Mouse (Mus musculus): Measurements from ENCODE around the gene Gm9736.
A peak's percentile ranks its signal among the peaks of the same experiment; 100 is the strongest.
"Not testable (repeated sequence)": the region's sequence is repeated elsewhere in the genome, so short reads cannot be mapped to it uniquely, and the experiment has no call there.

The Gm9736 gene

DNA sequence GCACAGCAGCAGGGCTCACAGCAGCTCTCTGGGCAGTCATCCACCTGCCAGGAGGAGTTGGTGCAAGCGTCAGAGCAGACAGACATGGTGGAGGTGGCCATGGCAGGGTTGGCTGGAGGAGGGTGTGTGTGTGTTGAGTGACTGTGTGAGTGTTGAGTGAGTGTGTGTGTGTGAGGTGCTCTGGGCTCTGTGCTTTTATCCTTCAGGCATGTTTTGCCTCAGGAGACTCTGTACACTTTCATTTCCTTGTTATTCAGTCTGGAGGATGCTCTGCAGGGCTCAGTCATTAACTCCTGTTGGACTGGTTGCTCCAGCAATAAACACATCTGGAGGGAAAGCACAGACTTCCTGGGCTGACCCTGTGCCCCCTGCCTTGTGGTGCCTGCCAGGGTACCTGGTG lies at the start of gene Gm9736:
TSS of gene Gm9736 (minus strand) at position 101 of the 400 bp plus-strand sequence.
- DNase-seq (ENCODE audit: low read depth, low spot score), result not testable (repeated sequence)

DNA sequence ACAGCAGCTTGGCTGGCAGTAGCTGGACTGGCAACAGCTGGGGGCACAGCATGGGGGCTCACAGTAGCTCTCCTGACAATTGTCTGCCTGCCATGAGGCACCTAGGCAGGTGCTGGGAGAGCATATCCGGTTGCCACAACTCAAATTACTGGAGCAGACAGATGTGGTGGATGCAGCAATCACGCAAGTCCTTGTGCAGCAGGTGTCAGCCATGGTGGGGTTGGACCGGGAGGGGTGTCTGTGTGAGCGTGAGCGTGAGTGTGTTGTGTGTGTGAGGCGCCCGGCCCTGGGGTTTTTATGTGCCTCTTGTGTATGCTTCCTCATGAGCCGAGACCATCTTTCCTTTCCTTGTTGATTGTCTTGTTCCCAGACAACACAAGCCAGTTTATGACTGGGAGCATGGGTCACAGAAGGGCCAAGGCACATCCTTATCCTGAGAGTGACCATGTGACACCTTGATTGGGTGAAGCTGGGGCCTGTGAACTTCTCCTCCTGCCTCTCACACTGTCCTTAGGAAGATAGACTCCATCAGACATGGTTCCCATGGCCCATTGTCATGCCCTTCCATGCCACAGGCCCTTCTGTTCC lies 47.9 kb upstream of the Gm9736 start, which contains the start of gene Gm19668:
TSS of gene Gm19668 (minus strand) at position 213 of the 588 bp plus-strand sequence.
- DNase-seq (ENCODE audit: low read depth, low spot score), result no peak

DNA sequence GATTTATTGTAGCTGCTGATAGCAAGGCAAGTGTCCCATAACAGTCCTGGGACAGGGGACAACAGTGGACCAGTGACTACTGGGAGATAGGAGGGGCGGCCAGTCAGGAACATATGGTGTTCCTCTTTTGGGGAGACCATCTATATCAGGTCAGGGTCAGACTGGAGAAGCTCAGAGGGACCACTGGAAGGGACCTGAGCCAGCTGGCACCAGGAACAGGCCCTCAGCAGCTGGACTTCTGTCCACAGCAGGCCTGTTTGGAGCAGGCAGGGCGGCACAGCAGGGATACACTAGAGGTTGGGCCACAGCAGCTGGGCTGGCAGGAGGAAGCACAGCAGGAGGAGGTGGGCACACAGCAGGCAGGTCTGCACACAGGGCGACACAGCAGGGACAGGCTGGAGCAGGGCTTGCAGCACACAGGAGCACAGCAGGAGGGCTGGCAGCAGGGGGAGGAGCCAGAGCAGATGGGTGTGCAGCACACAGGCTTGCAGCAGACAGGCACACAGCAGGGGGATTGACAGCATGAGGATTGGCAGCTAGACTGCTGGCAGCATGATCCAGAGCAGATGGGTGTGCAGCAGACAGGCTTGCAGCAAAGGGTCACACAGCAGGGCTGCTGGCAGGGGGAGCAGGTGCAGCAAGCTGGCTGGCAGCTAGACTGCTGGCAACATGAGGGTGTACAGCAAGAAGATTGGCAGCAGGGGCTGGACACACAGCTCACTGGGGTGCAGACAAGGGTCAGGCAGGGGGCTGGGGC lies 47.2 kb upstream of the Gm9736 start:
- DNase-seq (ENCODE audit: low read depth, low spot score), result not testable (repeated sequence)

DNA sequence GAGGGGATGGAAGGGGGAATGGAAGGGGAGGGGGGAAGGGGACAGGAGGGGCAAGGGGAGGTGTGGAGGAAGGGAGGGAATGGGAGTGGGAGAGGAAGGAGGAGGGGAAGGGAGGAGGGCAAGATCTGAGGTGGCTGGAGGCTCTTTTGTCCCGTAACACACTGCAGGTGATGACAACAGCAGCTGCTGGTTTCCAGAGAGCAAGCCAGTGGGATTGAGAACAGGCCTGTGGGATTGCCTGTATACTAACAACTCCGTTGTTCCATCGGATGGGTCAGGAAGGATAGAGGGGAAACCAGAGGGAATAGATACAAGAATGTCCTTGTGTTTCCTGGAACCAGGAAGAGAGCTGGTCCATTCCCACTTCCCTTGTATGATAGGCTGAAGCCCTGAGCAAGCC lies 46.5 kb upstream of the Gm9736 start:
- DNase-seq (ENCODE audit: low read depth, low spot score), result no peak

DNA sequence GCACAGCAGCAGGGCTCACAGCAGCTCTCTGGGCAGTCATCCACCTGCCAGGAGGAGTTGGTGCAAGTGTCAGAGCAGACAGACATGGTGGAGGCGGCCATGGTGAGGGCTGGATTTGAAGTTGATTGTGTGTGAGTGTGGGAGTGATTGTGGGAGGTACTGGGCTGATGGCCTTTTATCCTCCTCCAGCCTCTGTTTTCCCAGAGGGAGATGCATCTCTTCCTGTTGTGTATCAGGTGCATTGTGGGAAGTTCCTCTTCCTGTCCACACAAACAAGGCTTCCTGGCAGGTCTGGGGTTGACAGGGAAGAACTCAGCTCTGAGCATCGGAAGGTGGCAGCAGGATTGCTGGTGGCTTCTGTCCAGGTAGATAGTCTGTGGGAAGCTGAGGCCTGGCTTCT lies 43.8 kb upstream of the Gm9736 start, which contains the start of gene Gm9639:
TSS of gene Gm9639 (minus strand) at position 101 of the 400 bp plus-strand sequence.
- no peak for DNase-seq (ENCODE audit: low read depth, low spot score)

DNA sequence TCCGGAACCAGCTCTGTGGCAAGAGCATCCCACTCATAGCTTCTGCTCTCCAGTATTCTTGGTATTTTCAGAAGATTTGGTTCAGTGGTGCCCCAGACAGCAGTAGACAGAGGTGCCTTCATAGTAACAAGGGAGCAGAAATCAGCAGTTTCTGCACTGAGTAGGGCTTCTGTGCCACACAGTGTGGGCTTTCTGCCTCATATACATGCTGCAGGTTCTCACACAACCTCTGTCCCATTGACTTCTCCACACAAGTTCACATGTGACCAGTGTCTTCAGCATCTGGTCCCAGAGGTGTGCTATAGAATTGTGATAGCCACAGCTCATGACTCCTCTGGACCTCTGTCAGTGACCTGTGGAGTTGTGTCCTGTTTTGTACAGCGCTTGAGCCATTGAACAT lies 37.5 kb upstream of the Gm9736 start:
- no peak for DNase-seq (ENCODE audit: low read depth, low spot score)

DNA sequence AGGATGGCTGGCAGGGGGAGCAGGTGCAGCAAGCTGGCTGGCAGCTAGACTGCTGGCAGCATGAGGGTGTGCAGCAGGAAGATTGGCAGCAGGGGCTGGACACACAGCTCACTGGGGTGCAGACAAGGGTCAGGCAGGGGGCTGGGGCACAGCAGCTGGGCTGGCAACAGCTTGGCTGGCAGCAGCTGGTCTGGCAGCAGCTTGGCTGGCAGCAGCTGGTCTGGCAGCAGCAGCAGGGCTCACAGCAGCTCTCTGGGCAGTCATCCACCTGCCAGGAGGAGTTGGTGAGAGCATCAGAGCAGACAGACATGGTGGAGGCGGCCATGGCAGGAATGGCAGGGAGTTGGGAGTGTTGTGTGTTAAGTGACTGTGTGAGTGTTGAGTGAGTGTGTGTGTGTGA lies 36.7 kb upstream of the Gm9736 start, which contains the start of gene Gm7137:
TSS of gene Gm7137 (minus strand) at position 325 of the 400 bp plus-strand sequence.
- not testable (repeated sequence) for DNase-seq (ENCODE audit: low read depth, low spot score)

DNA sequence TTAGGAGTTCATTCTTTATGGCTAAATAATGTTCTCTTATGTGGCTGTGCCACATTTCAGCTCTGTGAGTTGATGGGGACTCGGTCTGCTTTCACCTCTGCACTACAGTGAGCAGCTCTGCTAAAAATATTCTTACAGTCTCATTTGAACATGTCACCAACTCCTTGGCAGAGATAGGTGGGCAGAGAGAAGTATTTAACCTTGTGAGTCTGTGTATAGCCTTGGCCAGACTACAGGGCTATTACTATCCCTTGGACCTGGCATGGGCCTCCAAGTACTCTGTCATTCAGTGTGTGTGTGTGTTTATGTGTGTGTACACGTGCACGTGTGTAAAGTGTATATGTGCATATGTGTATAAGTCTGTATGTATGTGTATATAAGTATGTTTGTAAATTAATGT lies 32.2 kb upstream of the Gm9736 start:
- DNase-seq (ENCODE audit: low read depth, low spot score), result not testable (repeated sequence)

DNA sequence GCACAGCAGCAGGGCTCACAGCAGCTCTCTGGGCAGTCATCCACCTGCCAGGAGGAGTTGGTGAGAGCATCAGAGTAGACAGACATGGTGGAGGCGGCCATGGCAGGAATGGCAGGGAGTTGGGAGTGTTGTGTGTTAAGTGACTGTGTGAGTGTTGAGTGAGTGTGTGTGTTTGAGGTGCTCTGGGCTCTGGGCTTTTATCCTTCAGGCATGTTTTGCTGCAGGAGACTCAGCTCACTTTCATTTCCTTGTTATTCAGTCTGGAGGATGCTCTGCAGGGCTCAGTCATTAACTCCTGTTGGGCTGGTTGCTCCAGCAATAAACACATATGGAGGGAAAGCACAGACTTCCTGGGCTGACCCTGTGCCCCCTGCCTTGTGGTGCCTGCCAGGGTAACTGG lies 31.3 kb upstream of the Gm9736 start, which contains the start of gene Gm3250:
TSS of gene Gm3250 (minus strand) at position 101 of the 400 bp plus-strand sequence.
- DNase-seq (ENCODE audit: low read depth, low spot score), result not testable (repeated sequence)

DNA sequence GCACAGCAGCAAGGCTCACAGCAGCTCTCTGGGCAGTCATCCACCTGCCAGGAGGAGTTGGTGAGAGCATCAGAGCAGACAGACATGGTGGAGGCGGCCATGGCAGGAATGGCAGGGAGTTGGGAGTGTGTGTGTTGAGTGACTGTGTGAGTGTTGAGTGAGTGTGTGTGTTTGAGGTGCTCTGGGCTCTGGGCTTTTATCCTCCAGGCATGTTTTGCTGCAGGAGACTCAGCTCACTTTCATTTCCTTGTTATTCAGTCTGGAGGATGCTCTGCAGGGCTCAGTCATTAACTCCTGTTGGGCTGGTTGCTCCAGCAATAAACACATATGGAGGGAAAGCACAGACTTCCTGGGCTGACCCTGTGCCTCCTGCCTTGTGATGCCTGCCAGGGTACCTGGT lies 25.7 kb upstream of the Gm9736 start, which contains the start of gene Gm7138:
TSS of gene Gm7138 (minus strand) at position 101 of the 400 bp plus-strand sequence.
- DNase-seq (ENCODE audit: low read depth, low spot score), result not testable (repeated sequence)

DNA sequence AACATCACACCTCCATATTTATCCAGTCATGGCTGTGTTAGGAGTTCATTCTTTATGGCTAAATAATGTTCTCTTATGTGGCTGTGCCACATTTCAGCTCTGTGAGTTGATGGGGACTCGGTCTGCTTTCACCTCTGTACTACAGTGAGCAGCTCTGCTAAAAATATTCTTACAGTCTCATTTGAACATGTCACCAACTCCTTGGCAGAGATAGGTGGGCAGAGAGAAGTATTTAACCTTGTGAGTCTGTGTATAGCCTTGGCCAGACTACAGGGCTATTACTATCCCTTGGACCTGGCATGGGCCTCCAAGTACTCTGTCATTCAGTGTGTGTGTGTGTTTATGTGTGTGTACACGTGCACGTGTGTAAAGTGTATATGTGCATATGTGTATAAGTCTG lies 21.0 kb upstream of the Gm9736 start:
- DNase-seq (ENCODE audit: low read depth, low spot score), result not testable (repeated sequence)

DNA sequence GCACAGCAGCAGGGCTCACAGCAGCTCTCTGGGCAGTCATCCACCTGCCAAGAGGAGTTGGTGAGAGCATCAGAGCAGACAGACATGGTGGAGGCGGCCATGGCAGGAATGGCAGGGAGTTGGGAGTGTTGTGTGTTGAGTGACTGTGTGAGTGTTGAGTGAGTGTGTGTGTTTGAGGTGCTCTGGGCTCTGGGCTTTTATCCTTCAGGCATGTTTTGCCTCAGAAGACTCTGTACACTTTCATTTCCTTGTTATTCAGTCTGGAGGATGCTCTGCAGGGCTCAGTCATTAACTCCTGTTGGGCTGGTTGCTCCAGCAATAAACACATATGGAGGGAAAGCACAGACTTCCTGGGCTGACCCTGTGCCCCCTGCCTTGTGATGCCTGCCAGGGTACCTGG lies 20.1 kb upstream of the Gm9736 start, which contains the start of gene Gm3238:
TSS of gene Gm3238 (minus strand) at position 101 of the 400 bp plus-strand sequence.
- not testable (repeated sequence) for DNase-seq (ENCODE audit: low read depth, low spot score)

DNA sequence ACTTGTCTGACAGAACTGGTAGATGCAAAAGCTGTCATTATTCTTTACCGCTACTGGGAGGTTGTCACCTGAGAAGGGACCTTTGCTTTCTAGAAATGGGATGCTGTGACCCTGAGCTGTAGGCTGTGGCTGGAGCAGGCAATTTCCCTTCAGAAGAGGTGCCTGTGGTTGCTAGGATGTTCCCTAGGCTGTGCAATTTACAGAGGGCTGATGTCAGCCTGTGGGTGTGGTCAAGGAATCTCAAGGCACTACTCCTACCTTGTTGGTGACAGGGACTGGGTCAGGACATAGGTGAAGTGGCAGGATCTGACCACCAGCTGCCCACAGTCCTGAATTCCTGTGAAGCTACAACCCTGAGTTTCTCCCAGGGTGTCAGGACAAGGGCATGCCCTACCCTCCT lies 18.6 kb upstream of the Gm9736 start:
- DNase-seq (ENCODE audit: low read depth, low spot score), result no peak

DNA sequence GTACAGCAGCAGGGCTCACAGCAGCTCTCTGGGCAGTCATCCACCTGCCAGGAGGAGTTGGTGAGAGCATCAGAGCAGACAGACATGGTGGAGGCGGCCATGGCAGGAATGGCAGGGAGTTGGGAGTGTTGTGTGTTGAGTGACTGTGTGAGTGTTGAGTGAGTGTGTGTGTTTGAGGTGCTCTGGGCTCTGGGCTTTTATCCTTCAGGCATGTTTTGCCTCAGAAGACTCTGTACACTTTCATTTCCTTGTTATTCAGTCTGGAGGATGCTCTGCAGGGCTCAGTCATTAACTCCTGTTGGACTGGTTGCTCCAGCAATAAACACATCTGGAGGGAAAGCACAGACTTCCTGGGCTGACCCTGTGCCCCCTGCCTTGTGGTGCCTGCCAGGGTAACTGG lies 8.4 kb upstream of the Gm9736 start, which contains the start of gene Gm3233:
TSS of gene Gm3233 (minus strand) at position 101 of the 400 bp plus-strand sequence.
- not testable (repeated sequence) for DNase-seq (ENCODE audit: low read depth, low spot score)

DNA sequence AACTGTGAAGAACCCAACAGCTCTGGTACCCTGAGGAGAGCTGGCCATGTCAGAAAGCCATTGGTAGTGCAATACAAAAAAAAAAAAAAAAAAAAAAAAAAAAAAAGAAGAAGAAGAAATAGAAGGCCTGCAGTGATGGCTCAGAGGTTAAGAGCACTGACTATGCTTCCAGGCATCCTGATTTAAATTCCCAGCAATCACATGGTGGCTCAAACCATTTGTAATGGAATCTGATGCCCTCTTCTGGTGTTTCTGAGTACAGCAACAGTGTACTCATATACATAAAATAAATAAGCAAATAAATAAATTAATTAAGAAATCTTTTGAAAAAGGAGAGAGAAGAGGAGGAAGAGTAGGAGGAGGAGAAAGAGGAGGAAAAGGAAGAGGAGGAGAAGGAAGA lies 2.3 kb upstream of the Gm9736 start:
- DNase-seq (ENCODE audit: low read depth, low spot score), result peak; percentile 47

DNA sequence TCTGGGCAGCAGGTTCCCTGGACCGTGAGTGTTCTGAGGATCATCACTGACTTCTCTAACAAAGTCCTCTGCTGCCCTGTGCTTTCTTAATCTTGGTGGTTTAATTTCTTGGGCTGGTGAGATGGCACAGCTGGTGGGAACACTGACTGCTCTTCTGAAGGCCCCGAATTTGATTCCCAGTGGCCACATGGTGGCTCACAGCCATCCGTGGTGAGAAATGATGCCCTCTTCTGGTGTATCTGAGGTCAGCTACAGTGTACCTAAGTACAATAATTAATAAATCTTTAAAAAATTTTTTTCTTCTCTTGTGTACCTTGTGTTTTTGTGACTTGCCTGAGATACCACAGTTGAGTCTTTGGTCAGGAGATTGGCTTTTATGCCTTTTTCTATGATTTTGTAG lies 1.2 kb upstream of the Gm9736 start:
- not testable (repeated sequence) for DNase-seq (ENCODE audit: low read depth, low spot score)

DNA sequence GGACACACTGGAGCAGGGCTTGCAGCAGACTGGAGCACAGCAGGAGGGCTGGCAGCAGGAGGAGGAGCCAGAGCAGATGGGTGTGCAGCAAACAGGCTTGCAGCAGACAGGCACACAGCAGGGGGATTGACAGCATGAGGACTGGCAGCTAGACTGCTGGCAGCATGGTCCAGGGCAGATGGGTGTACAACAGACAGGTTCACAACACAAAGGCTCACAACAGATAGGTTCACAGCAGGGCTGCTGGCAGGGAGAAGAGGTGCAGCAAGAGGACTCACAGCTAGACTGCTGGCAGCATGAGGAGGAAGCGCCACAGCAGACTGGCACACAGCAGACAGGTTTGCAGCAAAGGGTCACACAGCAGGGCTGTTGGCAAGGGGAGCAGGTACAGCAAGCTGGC lies 468 bp downstream of the Gm9736 start:
- DNase-seq (ENCODE audit: low read depth, low spot score), result peak; percentile 9

DNA sequence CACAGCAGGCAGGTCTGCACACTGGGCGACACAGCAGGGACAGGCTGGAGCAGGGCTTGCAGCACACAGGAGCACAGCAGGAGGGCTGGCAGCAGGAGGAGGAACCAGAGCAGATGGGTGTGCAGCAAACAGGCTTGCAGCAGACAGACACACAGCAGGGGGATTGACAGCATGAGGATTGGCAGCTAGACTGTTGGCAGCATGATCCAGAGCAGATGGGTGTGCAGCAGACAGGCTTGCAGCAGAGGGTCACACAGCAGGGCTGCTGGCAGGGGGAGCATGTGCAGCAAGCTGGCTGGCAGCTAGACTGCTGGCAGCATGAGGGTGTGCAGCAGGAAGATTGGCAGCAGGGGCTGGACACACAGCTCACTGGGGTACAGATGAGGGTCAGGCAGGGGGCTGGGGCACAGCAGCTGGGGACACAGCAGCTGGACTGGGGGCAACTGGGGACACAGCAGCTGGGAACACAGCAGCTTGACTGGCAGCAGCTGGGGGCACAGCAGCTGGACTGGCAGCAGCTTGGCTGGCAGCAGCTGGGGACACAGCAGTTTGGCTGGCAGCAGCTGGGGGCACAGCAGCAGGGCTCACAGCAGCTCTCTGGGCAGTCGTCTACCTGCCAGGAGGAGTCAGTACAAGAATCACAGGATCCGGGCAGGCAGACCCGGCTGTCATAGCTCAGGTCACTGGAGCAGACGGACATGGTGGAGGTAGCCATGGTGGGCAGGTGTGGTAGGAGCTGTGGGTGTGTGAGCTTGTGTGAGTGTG lies 9.0 kb downstream of the Gm9736 start, which contains the start of gene Gm18596:
TSS of gene Gm18596 (minus strand) at position 715 of the 765 bp plus-strand sequence.
- DNase-seq (ENCODE audit: low read depth, low spot score), result not testable (repeated sequence)

DNA sequence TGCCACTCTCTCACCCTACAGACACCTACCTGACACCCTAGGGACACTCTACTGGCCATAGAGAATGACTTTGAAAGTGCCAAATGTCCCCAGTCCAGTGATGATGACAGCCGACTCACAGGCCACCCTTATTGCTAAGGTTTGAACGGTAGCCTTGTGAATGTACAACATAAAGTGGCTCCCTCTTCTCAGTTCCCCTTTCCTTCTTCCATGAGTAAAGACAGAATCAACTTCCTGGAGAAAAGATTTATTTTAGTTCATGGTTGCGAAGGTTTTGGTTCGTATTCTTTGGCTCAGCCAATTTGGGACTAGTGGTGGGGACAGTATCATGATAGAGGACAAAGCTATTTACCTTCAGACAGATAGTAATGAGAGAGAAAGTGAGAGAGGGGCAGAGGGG lies 12.2 kb downstream of the Gm9736 start:
- no peak for DNase-seq (ENCODE audit: low read depth, low spot score)

DNA sequence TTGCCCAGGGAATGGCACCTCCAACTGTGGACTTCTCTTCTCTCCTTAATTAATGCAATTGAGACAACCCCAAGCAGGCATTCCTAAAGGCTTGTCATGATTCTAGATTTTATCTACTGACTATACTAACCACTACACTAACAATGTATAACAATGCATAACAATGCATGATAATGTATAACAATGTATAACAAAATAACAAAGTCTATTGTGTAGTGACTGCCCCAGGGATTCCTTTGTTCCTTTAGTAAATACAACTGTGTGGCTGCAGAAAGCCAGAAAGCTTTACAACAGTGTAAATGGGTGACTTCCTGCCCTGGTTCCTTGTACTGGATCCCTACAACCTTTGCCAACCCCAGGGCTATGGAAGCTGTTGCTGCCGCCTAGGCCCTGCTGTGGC lies 15.2 kb downstream of the Gm9736 start:
- DNase-seq (ENCODE audit: low read depth, low spot score), result peak; percentile 65

DNA sequence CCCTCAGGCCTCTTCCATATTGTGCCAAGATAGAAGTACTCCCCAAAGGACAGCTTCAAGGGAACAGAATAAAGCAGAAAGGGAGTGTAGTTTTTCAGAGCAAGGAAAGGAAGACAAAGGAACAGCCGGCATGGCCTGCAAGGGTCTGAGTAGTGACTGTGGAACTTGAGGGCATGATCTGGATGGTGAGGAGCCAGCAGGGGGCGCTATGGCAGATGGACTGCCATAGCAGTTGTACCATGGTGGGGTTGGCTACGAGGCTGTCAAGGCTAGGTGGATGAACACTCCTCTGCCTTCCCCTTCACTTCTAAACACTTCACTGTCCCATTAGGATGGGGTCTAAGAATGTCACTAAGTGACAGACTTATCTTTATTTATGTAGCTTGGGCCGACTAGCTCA lies 21.9 kb downstream of the Gm9736 start:
- peak; percentile 69 for DNase-seq (ENCODE audit: low read depth, low spot score)

DNA sequence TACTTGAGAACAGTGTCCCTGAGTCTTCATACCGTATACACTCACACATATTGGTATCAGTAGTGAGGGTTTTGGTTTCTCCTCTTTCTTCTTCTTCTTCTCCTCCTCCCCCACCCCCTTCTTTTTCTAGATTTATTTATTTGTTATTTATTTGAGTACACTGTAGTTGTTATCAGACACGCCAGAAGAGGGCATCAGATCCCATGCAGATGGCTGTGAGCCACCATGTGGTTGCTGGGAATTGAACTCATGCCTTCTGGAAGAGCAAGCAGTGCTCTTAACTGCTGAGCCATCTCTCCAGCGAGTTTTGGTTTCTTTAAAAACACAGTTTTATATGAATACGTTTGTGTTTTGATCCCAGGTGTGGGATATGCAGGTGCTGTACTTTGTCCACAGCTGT lies 22.9 kb downstream of the Gm9736 start:
- DNase-seq (ENCODE audit: low read depth, low spot score), result peak; percentile 15

Measured in ZHBTc4 (cell line).